Mouse (Mus musculus): ENCODE data around the gene Slc23a4.

GRCm38 (mm10) chr6:34948461-34948860, 39.7 kb downstream of the Slc23a4 start:
- TF ChIP-seq GATA1 (IDR thresholded peaks at IDR 0.05; ENCODE audit: low read length): no peak
- TF ChIP-seq TAL1 (IDR thresholded peaks at IDR 0.05; ENCODE audit: low read length): no peak
